Mouse (Mus musculus): Measurements from ENCODE around the gene Pgam5. TPM values are rescaled to one million over a fixed set of nuclear protein-coding genes. Genes with fewer than 3 reads are reported as not detected.

The Pgam5 gene
- total RNA-seq, 2 experiments from 2014 or later, result 55.1 to 59.2 TPM

DNA sequence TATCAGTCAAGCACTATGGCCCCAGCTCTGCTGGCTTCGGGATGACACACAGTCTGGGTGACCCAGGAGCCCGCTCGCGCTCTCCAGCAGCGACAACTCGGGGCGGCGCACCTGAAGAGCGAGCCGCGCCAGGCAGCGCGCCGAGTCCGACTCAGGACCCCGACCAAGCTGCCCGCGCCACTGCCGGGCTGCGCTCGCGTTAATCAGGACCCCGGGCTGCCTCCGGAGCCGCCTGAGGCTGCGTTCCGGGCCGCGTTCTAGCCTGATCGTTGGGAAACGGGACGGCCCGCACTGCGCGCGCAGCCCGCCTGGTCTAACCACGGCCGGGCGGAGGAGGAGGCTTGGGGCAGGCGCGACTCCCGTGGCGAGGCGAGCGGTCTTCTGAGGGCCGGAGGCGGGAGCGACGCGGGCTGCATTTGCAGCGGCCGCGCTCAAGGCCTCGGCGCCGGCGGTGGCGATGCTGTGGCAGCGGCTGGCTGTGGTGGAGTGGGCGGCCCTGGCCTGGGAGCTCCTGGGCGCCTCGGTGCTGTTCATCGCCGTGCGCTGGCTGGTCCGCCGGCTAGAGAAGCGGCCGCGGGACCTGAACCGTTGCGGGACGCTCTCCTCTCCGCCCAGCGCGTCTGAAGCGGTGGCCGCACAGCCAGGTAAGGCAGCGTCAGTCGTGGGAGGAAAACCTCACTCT is 38.8 kb downstream of the Pgam5 start, which contains the start of gene Ankle2:
Gene Ankle2, plus strand, starts transcription at position 225 of the 682 bp plus-strand sequence.
- DNase-seq (ENCODE audit: low spot score in 2 of 2), result peak; percentile 87 to 90

GRCm38 (mm10) chr5:110230401-110230779 is 39.3 kb downstream of the Pgam5 start:
- no peak for DNase-seq (ENCODE audit: low spot score in 2 of 2)

GRCm38 (mm10) chr5:110227336-110227883 is 42.3 kb downstream of the Pgam5 start:
- DNase-seq (ENCODE audit: low spot score in 2 of 2), result no peak

DNA sequence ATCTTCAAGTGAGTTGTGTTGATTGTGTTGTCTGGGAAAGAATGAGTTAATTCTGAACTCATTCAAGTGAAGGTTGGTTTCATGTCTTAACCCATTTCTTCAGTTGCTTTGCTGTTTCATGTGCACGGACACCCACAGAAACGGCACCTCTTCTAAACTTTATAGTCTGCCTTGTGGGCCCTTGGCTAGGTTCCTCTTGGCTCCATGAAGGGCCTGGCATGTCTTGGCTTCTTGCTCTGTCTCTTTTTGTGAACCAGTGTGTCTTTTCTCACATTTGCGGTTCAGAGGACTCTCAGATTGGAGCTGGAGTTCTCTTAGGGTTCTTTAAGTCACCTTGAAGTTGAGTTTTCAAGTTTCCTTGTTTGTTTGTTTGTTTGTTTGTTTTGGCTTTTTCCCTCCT is 44.7 kb downstream of the Pgam5 start:
- DNase-seq (ENCODE audit: low spot score in 2 of 2), result no peak

DNA sequence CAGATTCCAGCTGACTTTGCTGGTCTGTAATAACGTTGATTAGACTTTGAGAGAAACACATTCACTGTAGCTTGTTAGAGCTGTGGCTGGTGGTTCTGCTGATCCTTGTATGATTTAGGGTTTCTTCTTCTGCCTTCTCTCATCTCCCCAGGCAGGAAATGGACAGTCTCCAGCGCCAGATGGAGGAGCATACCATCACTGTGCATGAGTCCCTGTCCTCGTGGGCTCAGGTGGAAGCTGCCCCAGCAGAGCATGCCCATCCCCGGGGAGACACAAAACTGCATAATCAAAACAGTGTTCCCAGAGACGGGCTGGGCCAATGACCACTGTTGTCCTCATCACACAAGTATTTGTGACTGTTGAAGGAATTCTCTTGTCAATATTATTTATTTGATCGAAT is 47.0 kb downstream of the Pgam5 start:
- DNase-seq (ENCODE audit: low spot score in 2 of 2), result no peak

DNA sequence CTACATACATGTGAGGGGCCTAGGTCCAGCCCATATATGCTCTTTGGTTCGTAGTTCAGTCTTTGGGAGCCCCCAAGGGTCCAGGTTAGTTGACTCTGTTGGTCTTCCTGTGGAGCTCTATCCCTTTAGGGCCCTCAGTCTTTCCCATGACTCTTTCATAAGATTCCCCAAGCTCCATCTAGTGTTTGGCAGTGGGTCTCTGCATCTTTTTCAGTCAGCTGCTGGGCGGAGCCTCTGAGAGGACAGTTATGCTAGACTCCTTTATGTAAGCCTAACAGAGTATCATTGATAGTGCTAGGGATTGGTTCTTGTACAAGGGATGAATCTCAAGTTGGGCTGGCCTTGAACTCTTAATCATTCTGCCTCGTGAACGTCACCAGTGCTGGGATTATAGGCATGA is 49.4 kb downstream of the Pgam5 start:
- no peak for DNase-seq (ENCODE audit: low spot score in 2 of 2)

DNA sequence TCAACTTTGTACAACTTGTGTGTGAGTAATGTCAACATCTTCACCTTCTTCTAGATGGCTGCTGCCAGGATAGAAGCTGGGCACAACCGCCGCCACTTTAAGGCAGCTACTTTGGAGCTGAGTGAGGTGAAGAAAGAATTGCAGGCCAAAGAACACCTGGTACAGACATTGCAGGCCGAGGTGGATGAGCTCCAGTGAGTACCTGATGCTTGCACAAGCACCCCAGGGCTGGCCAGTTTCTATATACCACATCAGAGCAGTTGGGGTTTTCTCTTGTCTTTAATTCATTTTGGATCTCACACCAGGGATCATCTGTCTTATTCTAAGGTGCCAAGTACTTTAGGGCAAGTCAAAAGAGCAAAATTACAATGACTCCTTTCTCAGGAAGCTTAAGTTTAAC is 52.9 kb downstream of the Pgam5 start:
- DNase-seq (ENCODE audit: low spot score in 2 of 2), result no peak

- no peak for DNase-seq (ENCODE audit: low spot score in 2 of 2)
These were observed 58.4 kb downstream of the Pgam5 start for GRCm38 (mm10) chr5:110211312-110211711.

Other genes starting within 250 kb of the Pgam5 start
- 1 to 10 TPM; 4.0 to 6.4 TPM for gene Gm17655, start 197.4 kb downstream of the Pgam5 start, total RNA-seq (2021)
- gene Gm35315, start 175.5 kb downstream of the Pgam5 start, total RNA-seq (2021), result under 1 TPM; 0.40 to 0.53 TPM
- gene Plcxd1, start 169.9 kb downstream of the Pgam5 start, total RNA-seq (2021), result 10 to 100 TPM; 10.4 to 10.9 TPM
- 10 to 100 TPM; 81.8 to 96.5 TPM for gene Gtpbp6, start 161.7 kb downstream of the Pgam5 start, total RNA-seq (2021)
- gene Zfp605, start 159.8 kb downstream of the Pgam5 start, total RNA-seq (2021), result 10 to 100 TPM; 15.5 to 15.7 TPM
- 10 to 100 TPM; 42.3 to 54.0 TPM for gene Chfr, start 134.1 kb downstream of the Pgam5 start, total RNA-seq (2021)
- 10 to 100 TPM; 47.1 to 47.5 TPM for gene Golga3, start 93.2 kb downstream of the Pgam5 start, total RNA-seq (2021)
- 10 to 100 TPM; 41.8 to 45.2 TPM for gene Ankle2, start 38.9 kb downstream of the Pgam5 start, total RNA-seq (2021)
- gene Pxmp2, start 16.3 kb upstream of the Pgam5 start, total RNA-seq (2021), result 1 to 10 TPM; 7.9 to 9.5 TPM
- 1 to 10 TPM in 1 of 2 experiments, under 1 TPM in 1; 0.73 to 1.0 TPM for gene Pole, start 16.4 kb upstream of the Pgam5 start, total RNA-seq (2021)
- under 1 TPM in 1 of 2 experiments, not detected in 1; 0.23 TPM for gene P2rx2, start 73.3 kb upstream of the Pgam5 start, total RNA-seq (2021)
- gene Lrcol1, start 74.8 kb upstream of the Pgam5 start, total RNA-seq (2021), result not detected
- 10 to 100 TPM; 73.8 to 80.7 TPM for gene Fbrsl1, start 178.6 kb upstream of the Pgam5 start, total RNA-seq (2021)

Measured in left cerebral cortex, adult 18-20 months (tissue).